Mouse (Mus musculus) thymus, postnatal 25 days (tissue): ENCODE results near the gene Coq8a.

Experiments
- DNase-seq: peaks from one replicate; pipeline ENCODE4 v3.0.0; 2022

Coq8a gene

GRCm38 (mm10) chr1:180173017-180173416 is 26.4 kb downstream of the Coq8a start:
- no peak for DNase-seq

GRCm38 (mm10) chr1:180172600-180172999 is 26.8 kb downstream of the Coq8a start:
- DNase-seq, result no peak

GRCm38 (mm10) chr1:180171883-180172282 is 27.5 kb downstream of the Coq8a start:
- no peak for DNase-seq

- DNase-seq, result no peak
Observed at GRCm38 (mm10) chr1:180170071-180170470, 29.3 kb downstream of the Coq8a start.

- DNase-seq, result no peak
Observed at GRCm38 (mm10) chr1:180169161-180169560, 30.2 kb downstream of the Coq8a start.

- no peak for DNase-seq
Observed at GRCm38 (mm10) chr1:180168294-180168693, 31.1 kb downstream of the Coq8a start.

GRCm38 (mm10) chr1:180166533-180166932 is 32.9 kb downstream of the Coq8a start:
- no peak for DNase-seq

GRCm38 (mm10) chr1:180162986-180163385 is 36.4 kb downstream of the Coq8a start:
- DNase-seq, result no peak

- DNase-seq, result no peak
Observed at GRCm38 (mm10) chr1:180161566-180162355, 37.6 kb downstream of the Coq8a start.

GRCm38 (mm10) chr1:180161160-180161559 is 38.2 kb downstream of the Coq8a start:
- no peak for DNase-seq

GRCm38 (mm10) chr1:180160545-180160944 is 38.9 kb downstream of the Coq8a start:
- DNase-seq, result no peak

- no peak for DNase-seq
Observed at GRCm38 (mm10) chr1:180158648-180159047, 40.8 kb downstream of the Coq8a start.

GRCm38 (mm10) chr1:180151191-180151590 is 48.2 kb downstream of the Coq8a start:
- DNase-seq, result no peak

- no peak for DNase-seq
Observed at GRCm38 (mm10) chr1:180148563-180148962, 50.8 kb downstream of the Coq8a start.

GRCm38 (mm10) chr1:180148036-180148435 is 51.4 kb downstream of the Coq8a start:
- no peak for DNase-seq

- no peak for DNase-seq
Observed at GRCm38 (mm10) chr1:180140970-180141369, 58.4 kb downstream of the Coq8a start.

GRCm38 (mm10) chr1:180139158-180139557 is 60.2 kb downstream of the Coq8a start:
- no peak for DNase-seq

GRCm38 (mm10) chr1:180132187-180132586 is 67.2 kb downstream of the Coq8a start:
- DNase-seq, result no peak

GRCm38 (mm10) chr1:180131402-180131801 is 68.0 kb downstream of the Coq8a start:
- DNase-seq, result no peak

- no peak for DNase-seq
Observed at GRCm38 (mm10) chr1:180128077-180128792, 71.2 kb downstream of the Coq8a start.

GRCm38 (mm10) chr1:180118233-180118632 is 81.2 kb downstream of the Coq8a start:
- no peak for DNase-seq

GRCm38 (mm10) chr1:180116525-180116924 is 82.9 kb downstream of the Coq8a start:
- DNase-seq, result peak; percentile 25
